8 mouse cellular contexts compared by ENCODE assay signal in genomic region chr1:194976164-194976516, GRCm38 (mm10). TPM values are rescaled to one million over a fixed set of nuclear protein-coding genes. Genes with fewer than 3 reads are reported as not detected.
A peak's percentile ranks its signal among the peaks of the same experiment; 100 is the strongest.
DNase-seq lines count a peak whose midpoint lies in the region; ATAC-seq and TF ChIP-seq lines count a peak whose summit lies in the region.

No protein-coding gene starts in this region.

- peak overlapping the region; percentile 56 for H3K27ac ChIP-seq in bone marrow macrophage, adult 2 months (ENCODE audit: insufficient read depth, low read depth, low read length)
- H3K27ac ChIP-seq in embryonic facial prominence, embryonic 15.5 days (replicated peaks), result no peak overlapping the region; the same call in 1 of the 2 replicates
- H3K27ac ChIP-seq in limb, embryonic 13.5 days, result no peak overlapping the region
- H3K27ac ChIP-seq in midbrain, embryonic 16.5 days (ENCODE audit: low read length), result peak overlapping the region; percentile 87
- peak overlapping the region; percentile 81 for H3K27ac ChIP-seq in spleen, adult 2 months (ENCODE audit: insufficient read depth, low read length)

- H3K9ac ChIP-seq in embryonic facial prominence, embryonic 15.5 days, result peak overlapping the region; percentile 54
- peak overlapping the region; percentile 77 for H3K9ac ChIP-seq in limb, embryonic 13.5 days
- H3K9ac ChIP-seq in midbrain, embryonic 16.5 days (ENCODE audit: low read depth, low read length), result peak overlapping the region; percentile 94

- H3K4me1 ChIP-seq in bone marrow macrophage, adult 2 months (ENCODE audit: control insufficient read depth, insufficient read depth, low read length), result peaks cover 22% of the 10 kb centered on the region
- peaks cover 10% of the 10 kb centered on the region for H3K4me1 ChIP-seq in embryonic facial prominence, embryonic 15.5 days
- H3K4me1 ChIP-seq in limb, embryonic 13.5 days, result peaks cover 9% of the 10 kb centered on the region
- H3K4me1 ChIP-seq in midbrain, embryonic 16.5 days (ENCODE audit: control insufficient read depth, insufficient read depth, low read length), result peaks cover 18% of the 10 kb centered on the region
- peaks cover 3% of the 10 kb centered on the region; the same call in 1 of the 2 replicates for H3K4me1 ChIP-seq in spleen, adult 2 months (ENCODE audit: control insufficient read depth, insufficient read depth, insufficient read length)

- H3K4me2 ChIP-seq in embryonic facial prominence, embryonic 15.5 days (replicated peaks), result peak overlapping the region; percentile 95
- H3K4me2 ChIP-seq in limb, embryonic 13.5 days (replicated peaks), result peak overlapping the region; percentile 94
- H3K4me2 ChIP-seq in midbrain, embryonic 16.5 days (ENCODE audit: low read length), result peak overlapping the region; percentile 88

- under 1% methylated on average over 42 of the region's 42 CpGs for WGBS in embryonic facial prominence, embryonic 15.5 days
- WGBS in limb, embryonic 13.5 days, result under 1% methylated on average over 42 of the region's 42 CpGs
- WGBS in midbrain, embryonic 16.5 days, result 1% methylated on average over 41 of the region's 42 CpGs
- under 1% methylated on average over 42 of the region's 42 CpGs for WGBS in spleen, adult 2 months

- H3K9me3 ChIP-seq in embryonic facial prominence, embryonic 15.5 days (replicated peaks), result no peaks in the 10 kb centered on the region
- no peaks in the 10 kb centered on the region for H3K9me3 ChIP-seq in limb, embryonic 13.5 days
- no peaks in the 10 kb centered on the region for H3K9me3 ChIP-seq in midbrain, embryonic 16.5 days (replicated peaks; ENCODE audit: control insufficient read depth, low read length, poor library complexity, severe bottlenecking)

- TF ChIP-seq CTCF in bone marrow macrophage, adult 2 months (IDR thresholded peaks at IDR 0.05; ENCODE audit: low read depth, low read length), result no peak
- TF ChIP-seq CTCF in spleen, adult 2 months (IDR thresholded peaks at IDR 0.05; ENCODE audit: extremely low read depth, insufficient read depth, insufficient read length, insufficient replicate concordance), result peak; percentile 83

- no peaks in the 10 kb centered on the region for H3K27me3 ChIP-seq in embryonic facial prominence, embryonic 15.5 days
- H3K27me3 ChIP-seq in limb, embryonic 13.5 days, result peaks cover 22% of the 10 kb centered on the region
- H3K27me3 ChIP-seq in midbrain, embryonic 16.5 days (ENCODE audit: control insufficient read depth, insufficient read depth, low read depth, low read length), result no peaks in the 10 kb centered on the region
- H3K27me3 ChIP-seq in spleen, adult 2 months (ENCODE audit: control insufficient read depth, insufficient read depth, low read length), result no peaks in the 10 kb centered on the region

- peak overlapping the region; percentile 83 for H3K4me3 ChIP-seq in bone marrow macrophage, adult 2 months (ENCODE audit: insufficient read depth, low read length)
- H3K4me3 ChIP-seq in embryonic facial prominence, embryonic 15.5 days (replicated peaks), result peak overlapping the region; percentile 74
- peak overlapping the region; percentile 68 for H3K4me3 ChIP-seq in limb, embryonic 13.5 days
- peak overlapping the region; percentile 78 for H3K4me3 ChIP-seq in midbrain, embryonic 16.5 days (ENCODE audit: low read depth, low read length)
- H3K4me3 ChIP-seq in spleen, adult 2 months (ENCODE audit: extremely low read depth, insufficient read depth, insufficient read length), result peak overlapping the region; percentile 86

- H3K36me3 ChIP-seq in embryonic facial prominence, embryonic 15.5 days, result no peaks in the 10 kb centered on the region
- H3K36me3 ChIP-seq in limb, embryonic 13.5 days, result no peaks in the 10 kb centered on the region
- no peaks in the 10 kb centered on the region for H3K36me3 ChIP-seq in midbrain, embryonic 16.5 days (ENCODE audit: control insufficient read depth, insufficient read depth, low read length)
- no peaks in the 10 kb centered on the region for H3K36me3 ChIP-seq in spleen, adult 2 months (ENCODE audit: control insufficient read depth, insufficient read depth, low read length)

- TF ChIP-seq POLR2A in bone marrow macrophage, adult 2 months (IDR thresholded peaks at IDR 0.05; ENCODE audit: borderline replicate concordance, low read depth, low read length), result no peak
- TF ChIP-seq POLR2A in spleen, adult 2 months (IDR thresholded peaks at IDR 0.05; ENCODE audit: low read depth, low read length), result no peak; the same call in 1 of the 2 replicates

- DNase-seq in B cell, adult 2 months, result peak; percentile 92 to 94
- DNase-seq in heart, adult 9 months (ENCODE audit: low spot score in 2 of 2), result peak; percentile 85 to 93
- peak; percentile 94 for DNase-seq in kidney, adult 9 months
- peak; percentile 64 to 91 for DNase-seq in spleen, adult 2 months (ENCODE audit: low read depth in 1 of 2, low spot score in 2 of 2)

- ATAC-seq in embryonic facial prominence, embryonic 15.5 days (ENCODE audit: insufficient number of reproducible peaks, low FRiP score, low TSS enrichment, low read depth), result peak; percentile 86
- ATAC-seq in limb, embryonic 13.5 days (ENCODE audit: low FRiP score, low read depth), result peak; percentile 92
- ATAC-seq in midbrain, embryonic 16.5 days, result peak; percentile 86

RNA-seq across cellular contexts. Expression of gene Cd34, which starts 37.5 kb away (rescaled TPM):
- polyA plus RNA-seq in bone marrow macrophage, adult 2 months (2012; ENCODE audit: insufficient read depth, insufficient read length, missing spikeins), result 0.23 TPM in 1 of 2 replicates, not detected in the other
- 124 and 138 TPM in 2 replicates for polyA plus RNA-seq in embryonic facial prominence, embryonic 15.5 days (2015; fragmentation: Nextera tagmentation; extraction: Ambion mirVana)
- 56.5 and 59.7 TPM in 2 replicates for polyA plus RNA-seq in limb, embryonic 13.5 days (2015; fragmentation: Nextera tagmentation; extraction: Ambion mirVana)
- 22.5 and 28.3 TPM in 2 replicates for polyA plus RNA-seq in midbrain, embryonic 16.5 days (2015; fragmentation: Nextera tagmentation; extraction: Ambion mirVana)
- polyA plus RNA-seq in spleen, adult 2 months (2012; rRNA removed), result 5.3 and 6.4 TPM in 2 replicates

Comparison
In these comparisons a context has a peak if more than half of its experiments do, and no peak if none do; other contexts are left out.
1. H3K27ac ChIP-seq: peak in bone marrow macrophage, adult 2 months (single experiment), midbrain, embryonic 16.5 days (single experiment) and spleen, adult 2 months (single experiment); none in embryonic facial prominence, embryonic 15.5 days (single experiment) and limb, embryonic 13.5 days (single experiment).
2. Peak in every context shown above with its lines, with median percentiles within 50 percentile points of each other: DNase-seq, H3K4me3 ChIP-seq, ATAC-seq, H3K4me2 ChIP-seq and H3K9ac ChIP-seq.